ENCODE assay signal across 12 mouse cellular contexts in genomic region chr17:45158171-45158691, GRCm38 (mm10).
DNase-seq lines count a peak whose midpoint lies in the region; ATAC-seq lines count a peak whose summit lies in the region.
"Had no signal": no experiment of that assay in that cellular context is flagged by ENCODE, and none has a peak within 500 bp of the region (broad histone marks: within the 10 kb centered on the region; RNA-seq: fewer than 3 reads in every experiment).

No protein-coding gene starts in this region.

- peak overlapping the region; percentile 22; the same call in 1 of the 2 replicates for H3K4me2 ChIP-seq in embryonic facial prominence, embryonic 15.5 days (replicated peaks)
- H3K4me2 ChIP-seq: midbrain, embryonic 12.5 days had no signal

- H3K36me3 ChIP-seq in embryonic facial prominence, embryonic 15.5 days, result no peaks in the 10 kb centered on the region
- H3K36me3 ChIP-seq: midbrain, embryonic 12.5 days had no signal

- ATAC-seq in embryonic facial prominence, embryonic 15.5 days (ENCODE audit: insufficient number of reproducible peaks, low FRiP score, low TSS enrichment, low read depth), result peak; percentile 60
- ATAC-seq: activated CD4-positive, CD25-positive, alpha-beta regulatory T cell, adult 4 months had no signal

- H3K4me1 ChIP-seq in embryonic facial prominence, embryonic 15.5 days, result peaks cover 16% of the 10 kb centered on the region

- intact Hi-C loops in heart, postnatal 25 days (cut with DNase I), result no loop called here
- intact Hi-C loops in heart, postnatal 36 days (cut with DNase I), result no loop called here

- no peak overlapping the region for H3K9ac ChIP-seq in embryonic facial prominence, embryonic 15.5 days
- H3K9ac ChIP-seq: liver, embryonic 14.5 days; midbrain, embryonic 12.5 days had no signal

- no peaks in the 10 kb centered on the region for H3K9me3 ChIP-seq in embryonic facial prominence, embryonic 15.5 days (replicated peaks)
- H3K9me3 ChIP-seq: midbrain, embryonic 12.5 days had no signal

- H3K27ac ChIP-seq in embryonic facial prominence, embryonic 15.5 days (replicated peaks), result no peak overlapping the region
- H3K27ac ChIP-seq: liver, embryonic 14.5 days; midbrain, embryonic 12.5 days had no signal

- no peak overlapping the region for H3K4me3 ChIP-seq in embryonic facial prominence, embryonic 15.5 days (replicated peaks)
- H3K4me3 ChIP-seq: midbrain, embryonic 12.5 days had no signal

- peak; percentile 96 for DNase-seq in heart, adult 11 months
- no peak for DNase-seq in heart, postnatal 25 days (ENCODE audit: low spot score)
- peak; percentile 35 to 43 for DNase-seq in cerebellum, postnatal 25 days
- DNase-seq in heart, postnatal 36 days, result peak; percentile 5 to 31
- no peak for DNase-seq in layer of hippocampus, adult 9-10 months (ENCODE audit: low spot score)
- no peak for DNase-seq in left cerebral cortex, adult 9 months (ENCODE audit: low spot score in 2 of 2)
- DNase-seq in kidney, adult 8-10 months, result no peak
- DNase-seq: gastrocnemius, postnatal 36 days had no signal

- WGBS in embryonic facial prominence, embryonic 15.5 days, result 24% methylated on average over 16 of the region's 16 CpGs

- H3K27me3 ChIP-seq in embryonic facial prominence, embryonic 15.5 days, result peaks cover 8% of the 10 kb centered on the region

Comparison
In these comparisons a context has a peak if more than half of its experiments do, and no peak if none do; other contexts are left out.
1. DNase-seq: peak in heart, adult 11 months (single experiment), cerebellum, postnatal 25 days (2 of 2) and heart, postnatal 36 days (2 of 2); none in heart, postnatal 25 days (single experiment), layer of hippocampus, adult 9-10 months (single experiment), left cerebral cortex, adult 9 months (0 of 2) and kidney, adult 8-10 months (0 of 2).